Mouse (Mus musculus): ENCODE results near the gene Ugt1a9. TPM values are rescaled to one million over a fixed set of nuclear protein-coding genes. Genes with fewer than 3 reads are reported as not detected.
"Not testable (repeated sequence)": the region's sequence is repeated elsewhere in the genome, so short reads cannot be mapped to it uniquely, and the experiment has no call there.

Ugt1a9 gene
- polyA plus RNA-seq, 1 experiment from 2014 or later: not detected

- no peak for ATAC-seq (ENCODE audit: low read depth)
- Histone ChIP-seq H3K9ac (ENCODE audit: low read length) (no peak overlapping the region), H3K9me3 (ENCODE audit: control insufficient read depth, low read length) (no peaks in the 10 kb centered on the region), H3K4me3 (ENCODE audit: low read length) (no peak overlapping the region), H3K4me2 (ENCODE audit: low read depth, low read length) (no peak overlapping the region), H3K4me1 (replicated peaks; ENCODE audit: control insufficient read depth, insufficient read depth, low read length) (no peaks in the 10 kb centered on the region), H3K36me3 (ENCODE audit: control insufficient read depth, insufficient read depth, low read length) (no peaks in the 10 kb centered on the region), H3K27me3 (ENCODE audit: control insufficient read depth, insufficient read depth, low read depth, low read length) (no peaks in the 10 kb centered on the region; the same call in 1 of the 2 replicates), H3K27ac (ENCODE audit: low read length) (no peak overlapping the region)
- 67% methylated on average over 1 of the region's 1 CpGs for WGBS
Observed at GRCm38 (mm10) chr1:88077128-88077527, 6.5 kb downstream of the Ugt1a9 start.

GRCm38 (mm10) chr1:88081670-88082069, 11.1 kb downstream of the Ugt1a9 start:
- no peak for ATAC-seq (ENCODE audit: low read depth)
- Histone ChIP-seq H3K4me1 (replicated peaks; ENCODE audit: control insufficient read depth, insufficient read depth, low read length) (no peaks in the 10 kb centered on the region), H3K4me2 (ENCODE audit: low read depth, low read length) (no peak overlapping the region), H3K27ac (ENCODE audit: low read length) (no peak overlapping the region), H3K27me3 (ENCODE audit: control insufficient read depth, insufficient read depth, low read depth, low read length) (no peaks in the 10 kb centered on the region), H3K4me3 (ENCODE audit: low read length) (no peak overlapping the region), H3K36me3 (ENCODE audit: control insufficient read depth, insufficient read depth, low read length) (no peaks in the 10 kb centered on the region), H3K9me3 (ENCODE audit: control insufficient read depth, low read length) (no peaks in the 10 kb centered on the region), H3K9ac (ENCODE audit: low read length) (no peak overlapping the region)
- 72% methylated on average over 1 of the region's 1 CpGs for WGBS

GRCm38 (mm10) chr1:88086125-88086524, 15.5 kb downstream of the Ugt1a9 start:
- 56% methylated on average over 1 of the region's 1 CpGs for WGBS

GRCm38 (mm10) chr1:88087513-88087912, 16.9 kb downstream of the Ugt1a9 start, which contains the start of gene Ugt1a8:
TSS of gene Ugt1a8 (plus strand) at chr1:88087813.
- no peak for ATAC-seq (ENCODE audit: low read depth)
- no peaks in the 10 kb centered on the region for H3K36me3 ChIP-seq (ENCODE audit: control insufficient read depth, insufficient read depth, low read length)
- H3K9ac ChIP-seq (ENCODE audit: low read length): no peak within 1 kb of the TSS
- no peak within 1 kb of the TSS for H3K4me3 ChIP-seq (ENCODE audit: low read length)
- no peaks in the 10 kb centered on the region for H3K4me1 ChIP-seq (replicated peaks; ENCODE audit: control insufficient read depth, insufficient read depth, low read length)
- no peaks in the 10 kb centered on the region for H3K9me3 ChIP-seq (ENCODE audit: control insufficient read depth, low read length)
- no peak within 1 kb of the TSS for H3K4me2 ChIP-seq (ENCODE audit: low read depth, low read length)
- H3K27ac ChIP-seq (ENCODE audit: low read length): no peak within 1 kb of the TSS
- H3K27me3 ChIP-seq (ENCODE audit: control insufficient read depth, insufficient read depth, low read depth, low read length): no peaks in the 10 kb centered on the region
- WGBS: 70% methylated on average over 3 of the region's 3 CpGs

More at GRCm38 (mm10) chr1:88086125-88086524, 15.5 kb downstream of the Ugt1a9 start:
- no peak overlapping the region for H3K27ac ChIP-seq (ENCODE audit: low read length)
- H3K4me2 ChIP-seq (ENCODE audit: low read depth, low read length): no peak overlapping the region
- no peaks in the 10 kb centered on the region for H3K36me3 ChIP-seq (ENCODE audit: control insufficient read depth, insufficient read depth, low read length)
- no peaks in the 10 kb centered on the region for H3K4me1 ChIP-seq (replicated peaks; ENCODE audit: control insufficient read depth, insufficient read depth, low read length)
- H3K9ac ChIP-seq (ENCODE audit: low read length): no peak overlapping the region
- H3K27me3 ChIP-seq (ENCODE audit: control insufficient read depth, insufficient read depth, low read depth, low read length): no peaks in the 10 kb centered on the region
- no peak overlapping the region for H3K4me3 ChIP-seq (ENCODE audit: low read length)
- ATAC-seq (ENCODE audit: low read depth): no peak
- no peaks in the 10 kb centered on the region for H3K9me3 ChIP-seq (ENCODE audit: control insufficient read depth, low read length)

GRCm38 (mm10) chr1:88092341-88092740, 21.7 kb downstream of the Ugt1a9 start:
- no peak overlapping the region for H3K4me3 ChIP-seq (ENCODE audit: low read length)
- H3K9me3 ChIP-seq (ENCODE audit: control insufficient read depth, low read length): no peaks in the 10 kb centered on the region
- no peak overlapping the region for H3K9ac ChIP-seq (ENCODE audit: low read length)
- peaks cover 2% of the 10 kb centered on the region; the same call in 1 of the 2 replicates for H3K4me1 ChIP-seq (replicated peaks; ENCODE audit: control insufficient read depth, insufficient read depth, low read length)
- H3K36me3 ChIP-seq (ENCODE audit: control insufficient read depth, insufficient read depth, low read length): no peaks in the 10 kb centered on the region
- no peak overlapping the region for H3K27ac ChIP-seq (ENCODE audit: low read length)
- H3K4me2 ChIP-seq (ENCODE audit: low read depth, low read length): no peak overlapping the region
- H3K27me3 ChIP-seq (ENCODE audit: control insufficient read depth, insufficient read depth, low read depth, low read length): no peaks in the 10 kb centered on the region
- ATAC-seq (ENCODE audit: low read depth): no peak

GRCm38 (mm10) chr1:88094270-88094676, 23.7 kb downstream of the Ugt1a9 start:
- peak overlapping the region; percentile 57 for H3K27ac ChIP-seq (ENCODE audit: low read length)
- ATAC-seq (ENCODE audit: low read depth): peak; percentile 41; the same call in 1 of the 2 replicates

GRCm38 (mm10) chr1:88094941-88095492, 24.4 kb downstream of the Ugt1a9 start, which contains the start of gene Ugt1a7c:
TSS of gene Ugt1a7c (plus strand) at chr1:88095062.
- Histone ChIP-seq H3K4me2 (ENCODE audit: low read depth, low read length) (no peak within 1 kb of the TSS), H3K27me3 (ENCODE audit: control insufficient read depth, insufficient read depth, low read depth, low read length) (no peaks in the 10 kb centered on the region), H3K36me3 (ENCODE audit: control insufficient read depth, insufficient read depth, low read length) (no peaks in the 10 kb centered on the region), H3K27ac (ENCODE audit: low read length) (peak within 1 kb of the TSS; percentile 57), H3K9me3 (ENCODE audit: control insufficient read depth, low read length) (no peaks in the 10 kb centered on the region), H3K4me1 (replicated peaks; ENCODE audit: control insufficient read depth, insufficient read depth, low read length) (peaks cover 2% of the 10 kb centered on the region; the same call in 1 of the 2 replicates), H3K4me3 (ENCODE audit: low read length) (no peak within 1 kb of the TSS), H3K9ac (ENCODE audit: low read length) (no peak within 1 kb of the TSS)
- ATAC-seq (ENCODE audit: low read depth): peak; percentile 97
- WGBS: 28% methylated on average over 10 of the region's 10 CpGs

More at GRCm38 (mm10) chr1:88094270-88094676, 23.7 kb downstream of the Ugt1a9 start:
- not testable (repeated sequence) for H3K27me3 ChIP-seq (ENCODE audit: control insufficient read depth, insufficient read depth, low read depth, low read length); H3K9me3 ChIP-seq (ENCODE audit: control insufficient read depth, low read length); H3K36me3 ChIP-seq (ENCODE audit: control insufficient read depth, insufficient read depth, low read length); H3K9ac ChIP-seq (ENCODE audit: low read length); H3K4me3 ChIP-seq (ENCODE audit: low read length); H3K4me2 ChIP-seq (ENCODE audit: low read depth, low read length); H3K4me1 ChIP-seq (replicated peaks; ENCODE audit: control insufficient read depth, insufficient read depth, low read length)
- 58% methylated on average over 3 of the region's 3 CpGs for WGBS

GRCm38 (mm10) chr1:88098546-88098945, 27.9 kb downstream of the Ugt1a9 start:
- ATAC-seq (ENCODE audit: low read depth); H3K4me1 ChIP-seq (replicated peaks; ENCODE audit: control insufficient read depth, insufficient read depth, low read length); H3K4me3 ChIP-seq (ENCODE audit: low read length); H3K27me3 ChIP-seq (ENCODE audit: control insufficient read depth, insufficient read depth, low read depth, low read length); H3K9ac ChIP-seq (ENCODE audit: low read length); H3K36me3 ChIP-seq (ENCODE audit: control insufficient read depth, insufficient read depth, low read length); H3K9me3 ChIP-seq (ENCODE audit: control insufficient read depth, low read length); H3K4me2 ChIP-seq (ENCODE audit: low read depth, low read length); H3K27ac ChIP-seq (ENCODE audit: low read length): not testable (repeated sequence)
- 84% methylated on average over 3 of the region's 3 CpGs for WGBS

- ATAC-seq (ENCODE audit: low read depth); H3K9me3 ChIP-seq (ENCODE audit: control insufficient read depth, low read length); H3K27ac ChIP-seq (ENCODE audit: low read length); H3K4me3 ChIP-seq (ENCODE audit: low read length); H3K36me3 ChIP-seq (ENCODE audit: control insufficient read depth, insufficient read depth, low read length); H3K27me3 ChIP-seq (ENCODE audit: control insufficient read depth, insufficient read depth, low read depth, low read length); H3K9ac ChIP-seq (ENCODE audit: low read length); H3K4me2 ChIP-seq (ENCODE audit: low read depth, low read length); H3K4me1 ChIP-seq (replicated peaks; ENCODE audit: control insufficient read depth, insufficient read depth, low read length): not testable (repeated sequence)
- 74% methylated on average over 2 of the region's 2 CpGs for WGBS
Observed at GRCm38 (mm10) chr1:88099691-88100090, 29.1 kb downstream of the Ugt1a9 start.
